Mouse (Mus musculus): ENCODE data around the gene Dennd4a. TPM values are rescaled to one million over a fixed set of nuclear protein-coding genes. Genes with fewer than 3 reads are reported as not detected.

The Dennd4a gene
- polyA plus RNA-seq, 1 experiment: 2.2 TPM

DNA sequence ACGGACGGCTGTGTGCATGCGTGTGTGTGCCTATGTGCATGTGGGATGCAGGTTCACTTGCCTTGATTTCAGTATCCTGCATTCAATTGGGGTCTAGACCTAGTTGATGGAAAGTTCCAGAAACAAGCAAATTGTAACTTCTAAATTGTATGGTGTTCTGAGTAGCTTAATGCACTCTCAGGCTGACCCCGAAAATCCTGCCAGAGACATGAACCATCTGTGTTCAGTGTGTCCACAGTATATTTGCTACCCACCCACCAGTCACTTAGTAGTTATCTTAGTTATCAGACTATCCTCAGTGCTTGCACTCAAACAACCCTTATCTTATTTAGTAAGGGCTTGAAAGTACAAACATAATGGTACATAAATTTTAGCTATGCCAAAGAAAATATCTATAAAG, 130.5 kb downstream of the Dennd4a start:
- no peaks in the 10 kb centered on the region for H3K27me3 ChIP-seq (ENCODE audit: control insufficient read depth, insufficient read depth, low read length)
- no peaks in the 10 kb centered on the region for H3K4me1 ChIP-seq (ENCODE audit: control insufficient read depth, insufficient read depth, insufficient read length, low read length)
- no peaks in the 10 kb centered on the region for H3K36me3 ChIP-seq (ENCODE audit: control insufficient read depth, insufficient read depth, low read length)
- TF ChIP-seq POLR2A (IDR thresholded peaks at IDR 0.05; ENCODE audit: low read depth, low read length): no peak
- TF ChIP-seq CTCF (IDR thresholded peaks at IDR 0.05; ENCODE audit: extremely low read depth, insufficient read length, insufficient replicate concordance, low read depth, low read length): no peak
- 85% methylated on average over 4 of the region's 4 CpGs for WGBS
- H3K4me3 ChIP-seq (ENCODE audit: low read depth, low read length): no peak overlapping the region
- H3K27ac ChIP-seq (ENCODE audit: insufficient read depth, low read depth, low read length): no peak overlapping the region

DNA sequence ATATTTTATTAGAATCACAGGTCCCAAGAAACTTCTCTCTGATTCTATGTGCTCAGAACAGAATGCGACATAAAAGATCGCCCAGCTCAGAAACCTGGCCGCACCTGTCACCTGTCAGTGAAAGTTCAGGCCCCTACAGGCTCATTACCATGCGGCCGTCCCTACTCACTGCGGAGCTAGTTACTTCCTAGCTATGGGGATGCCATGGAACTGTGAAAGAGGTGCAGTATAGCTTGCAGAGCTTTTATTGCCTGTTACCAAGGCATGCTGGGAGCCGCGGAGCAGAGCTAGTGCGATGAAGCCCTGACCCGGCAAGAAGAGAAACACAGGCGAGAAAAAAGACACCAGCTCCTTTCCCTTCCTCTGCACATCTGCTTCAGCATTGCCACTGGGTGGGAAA, 132.9 kb downstream of the Dennd4a start:
- no peak overlapping the region for H3K4me3 ChIP-seq (ENCODE audit: low read depth, low read length)
- no peaks in the 10 kb centered on the region for H3K4me1 ChIP-seq (ENCODE audit: control insufficient read depth, insufficient read depth, insufficient read length, low read length)
- no peak for TF ChIP-seq POLR2A (IDR thresholded peaks at IDR 0.05; ENCODE audit: low read depth, low read length)
- TF ChIP-seq CTCF (IDR thresholded peaks at IDR 0.05; ENCODE audit: extremely low read depth, insufficient read length, insufficient replicate concordance, low read depth, low read length): no peak
- H3K36me3 ChIP-seq (ENCODE audit: control insufficient read depth, insufficient read depth, low read length): no peaks in the 10 kb centered on the region
- WGBS: 23% methylated on average over 11 of the region's 11 CpGs
- H3K27me3 ChIP-seq (ENCODE audit: control insufficient read depth, insufficient read depth, low read length): no peaks in the 10 kb centered on the region
- H3K27ac ChIP-seq (ENCODE audit: insufficient read depth, low read depth, low read length): no peak overlapping the region

DNA sequence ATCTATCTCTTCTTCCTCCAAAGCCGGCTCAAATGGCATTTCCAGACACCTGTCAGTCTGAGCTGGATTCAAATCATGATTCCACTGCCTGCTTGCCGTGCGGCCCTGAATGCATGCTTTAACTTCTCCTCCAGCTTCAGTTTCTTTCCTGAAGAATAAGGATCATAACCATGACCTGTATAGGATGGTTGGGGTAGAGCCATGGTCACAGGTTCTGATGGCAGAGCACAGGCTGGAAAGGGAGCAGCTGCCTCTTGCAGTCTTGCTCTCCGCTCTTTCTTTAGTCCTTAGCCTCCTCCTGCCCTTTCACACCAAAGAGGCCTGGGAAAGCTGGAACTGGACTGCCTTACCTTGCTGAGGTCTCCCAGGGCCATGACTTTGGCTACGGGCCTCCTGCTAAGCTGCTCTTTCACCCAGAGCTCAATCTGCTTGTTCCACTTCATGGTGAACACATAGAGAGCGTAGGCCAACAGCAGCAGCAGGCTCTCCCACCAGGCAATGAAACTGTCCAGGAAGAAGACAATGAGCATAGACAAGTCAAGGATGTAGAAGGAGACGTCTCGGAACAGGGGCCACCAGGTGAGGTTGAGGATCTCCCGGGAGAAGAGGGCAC, 136.4 kb downstream of the Dennd4a start:
- Histone ChIP-seq H3K27me3 (ENCODE audit: control insufficient read depth, insufficient read depth, low read length) (peaks cover 14% of the 10 kb centered on the region; the same call in 1 of the 2 replicates), H3K4me1 (ENCODE audit: control insufficient read depth, insufficient read depth, insufficient read length, low read length) (no peaks in the 10 kb centered on the region), H3K4me3 (ENCODE audit: low read depth, low read length) (no peak overlapping the region), H3K36me3 (ENCODE audit: control insufficient read depth, insufficient read depth, low read length) (no peaks in the 10 kb centered on the region), H3K27ac (ENCODE audit: insufficient read depth, low read depth, low read length) (no peak overlapping the region)
- TF ChIP-seq POLR2A (IDR thresholded peaks at IDR 0.05; ENCODE audit: low read depth, low read length) (no peak), CTCF (IDR thresholded peaks at IDR 0.05; ENCODE audit: extremely low read depth, insufficient read length, insufficient replicate concordance, low read depth, low read length) (no peak)
- 76% methylated on average over 9 of the region's 9 CpGs for WGBS

DNA sequence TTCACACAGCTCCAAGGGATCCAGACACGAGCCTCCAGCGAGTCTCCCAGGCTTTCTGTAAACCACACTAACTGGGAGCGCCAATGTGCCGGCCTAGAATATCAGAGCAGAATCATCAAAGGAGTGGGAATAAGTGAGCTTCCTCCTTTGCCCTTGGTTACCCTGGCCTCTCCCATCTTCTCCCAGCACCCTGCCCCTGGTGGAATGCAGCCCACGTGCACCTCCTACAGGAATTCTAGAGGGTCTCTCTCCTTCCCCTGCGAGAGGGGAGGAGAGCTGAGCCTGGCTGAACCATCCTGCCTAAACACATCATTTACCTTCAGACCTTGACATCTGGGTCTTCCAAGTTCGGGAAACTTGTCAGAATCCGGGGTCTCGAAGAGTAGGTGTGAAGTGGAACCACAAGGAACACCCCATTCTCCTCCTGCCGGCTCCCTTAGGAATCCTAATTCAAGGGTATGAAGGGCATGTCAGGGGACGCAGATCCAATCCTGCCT, 140.1 kb downstream of the Dennd4a start, which contains the start of gene Slc24a1:
Gene Slc24a1 (minus strand): TSS at position 447 of the 497 bp plus-strand sequence.
- Histone ChIP-seq H3K4me1 (ENCODE audit: control insufficient read depth, insufficient read depth, insufficient read length, low read length) (no peaks in the 10 kb centered on the region), H3K27ac (ENCODE audit: insufficient read depth, low read depth, low read length) (no peak within 1 kb of the TSS), H3K27me3 (ENCODE audit: control insufficient read depth, insufficient read depth, low read length) (peaks cover 29% of the 10 kb centered on the region), H3K36me3 (ENCODE audit: control insufficient read depth, insufficient read depth, low read length) (no peaks in the 10 kb centered on the region), H3K4me3 (ENCODE audit: low read depth, low read length) (no peak within 1 kb of the TSS)
- TF ChIP-seq POLR2A (IDR thresholded peaks at IDR 0.05; ENCODE audit: low read depth, low read length): no peak
- TF ChIP-seq CTCF (IDR thresholded peaks at IDR 0.05; ENCODE audit: extremely low read depth, insufficient read length, insufficient replicate concordance, low read depth, low read length): no peak
- WGBS: 37% methylated on average over 11 of the region's 11 CpGs

DNA sequence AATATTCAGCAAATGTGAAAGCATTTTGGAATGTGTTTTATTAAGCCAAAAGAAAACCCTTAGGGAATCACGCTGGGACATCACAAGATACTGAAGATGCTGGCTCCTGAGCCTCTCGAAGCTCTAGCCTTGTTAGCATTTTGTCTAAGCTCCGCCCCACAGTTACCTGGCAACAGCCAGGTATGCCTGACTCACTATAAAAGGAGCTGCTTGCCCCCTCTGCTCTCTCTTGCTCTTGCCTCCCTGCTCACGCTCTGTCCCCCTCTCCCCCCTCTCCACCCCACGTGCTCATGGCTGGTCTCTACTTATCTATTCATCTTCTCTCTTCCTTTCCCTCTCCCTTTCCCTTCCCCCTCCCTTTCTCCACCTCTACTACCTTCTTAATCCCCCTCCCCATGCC, 140.9 kb downstream of the Dennd4a start:
- peaks cover 29% of the 10 kb centered on the region for H3K27me3 ChIP-seq (ENCODE audit: control insufficient read depth, insufficient read depth, low read length)
- no peak overlapping the region for H3K27ac ChIP-seq (ENCODE audit: insufficient read depth, low read depth, low read length)
- TF ChIP-seq CTCF (IDR thresholded peaks at IDR 0.05; ENCODE audit: extremely low read depth, insufficient read length, insufficient replicate concordance, low read depth, low read length): no peak
- TF ChIP-seq POLR2A (IDR thresholded peaks at IDR 0.05; ENCODE audit: low read depth, low read length): no peak
- WGBS: 16% methylated on average over 5 of the region's 5 CpGs
- H3K36me3 ChIP-seq (ENCODE audit: control insufficient read depth, insufficient read depth, low read length): no peaks in the 10 kb centered on the region
- no peak overlapping the region for H3K4me3 ChIP-seq (ENCODE audit: low read depth, low read length)
- H3K4me1 ChIP-seq (ENCODE audit: control insufficient read depth, insufficient read depth, insufficient read length, low read length): no peaks in the 10 kb centered on the region

DNA sequence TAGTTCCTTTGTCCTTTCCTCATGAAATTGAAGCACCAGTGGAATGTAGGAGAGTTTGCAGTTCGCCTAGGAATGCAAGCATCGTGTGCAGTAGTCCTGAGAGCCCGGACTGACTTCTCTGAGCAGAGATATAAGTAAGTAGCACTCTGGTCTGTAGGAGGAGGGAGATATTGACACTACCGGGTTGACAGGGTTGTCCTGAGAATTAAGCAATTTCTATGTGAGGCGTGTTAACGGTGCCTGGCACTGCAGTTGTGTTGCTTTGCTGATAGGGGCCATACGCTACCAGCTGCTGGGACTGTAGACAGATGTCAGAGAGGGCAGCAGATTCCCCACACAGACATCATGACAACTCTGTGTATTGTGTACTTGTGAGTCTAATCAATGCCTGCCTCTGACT, 142.1 kb downstream of the Dennd4a start:
- Histone ChIP-seq H3K27me3 (ENCODE audit: control insufficient read depth, insufficient read depth, low read length) (peaks cover 29% of the 10 kb centered on the region), H3K4me3 (ENCODE audit: low read depth, low read length) (no peak overlapping the region), H3K36me3 (ENCODE audit: control insufficient read depth, insufficient read depth, low read length) (no peaks in the 10 kb centered on the region), H3K4me1 (ENCODE audit: control insufficient read depth, insufficient read depth, insufficient read length, low read length) (no peaks in the 10 kb centered on the region), H3K27ac (ENCODE audit: insufficient read depth, low read depth, low read length) (no peak overlapping the region)
- TF ChIP-seq POLR2A (IDR thresholded peaks at IDR 0.05; ENCODE audit: low read depth, low read length): no peak
- no peak for TF ChIP-seq CTCF (IDR thresholded peaks at IDR 0.05; ENCODE audit: extremely low read depth, insufficient read length, insufficient replicate concordance, low read depth, low read length)
- WGBS: 32% methylated on average over 7 of the region's 7 CpGs

DNA sequence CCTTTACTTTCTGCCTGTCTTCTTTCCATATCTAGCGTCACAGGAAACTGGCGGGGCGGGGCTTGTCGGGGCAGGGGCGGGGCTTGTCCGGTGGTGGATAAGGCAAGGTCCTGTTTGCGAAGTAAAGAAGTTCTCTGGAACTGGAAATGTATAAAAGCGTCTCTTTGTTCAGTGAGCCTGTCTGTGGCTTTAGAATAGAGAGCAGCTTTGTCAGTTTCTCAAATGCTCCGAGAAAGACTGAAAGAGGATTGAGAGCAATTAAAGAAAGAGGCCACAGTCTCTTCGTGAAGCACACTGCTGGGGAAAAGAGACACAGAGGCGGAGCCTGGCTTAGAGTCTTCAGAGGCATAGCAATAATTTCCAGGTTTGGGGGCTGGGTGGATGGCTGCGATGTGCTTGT, 145.2 kb downstream of the Dennd4a start:
- H3K27ac ChIP-seq (ENCODE audit: insufficient read depth, low read depth, low read length): no peak overlapping the region
- H3K4me3 ChIP-seq (ENCODE audit: low read depth, low read length): peak overlapping the region; percentile 6; the same call in 1 of the 2 replicates
- no peaks in the 10 kb centered on the region for H3K4me1 ChIP-seq (ENCODE audit: control insufficient read depth, insufficient read depth, insufficient read length, low read length)
- 10% methylated on average over 12 of the region's 12 CpGs for WGBS
- TF ChIP-seq POLR2A (IDR thresholded peaks at IDR 0.05; ENCODE audit: low read depth, low read length) (no peak), CTCF (IDR thresholded peaks at IDR 0.05; ENCODE audit: extremely low read depth, insufficient read length, insufficient replicate concordance, low read depth, low read length) (no peak)
- H3K27me3 ChIP-seq (ENCODE audit: control insufficient read depth, insufficient read depth, low read length): peaks cover 20% of the 10 kb centered on the region
- H3K36me3 ChIP-seq (ENCODE audit: control insufficient read depth, insufficient read depth, low read length): no peaks in the 10 kb centered on the region
